Mouse (Mus musculus) monocyte, adult 5-6 weeks (primary cell): ENCODE results near the gene Begain. TPM values are rescaled to one million over a fixed set of nuclear protein-coding genes. Genes with fewer than 3 reads are reported as not detected.

ENCODE experiments used
- ATAC-seq: fragments of 153-309, 156-312 bp; replicated peaks from 2 replicates; pipeline ENCODE4 v1.8.0; 2017; ENCODE audit warnings: mild to moderate bottlenecking; ENCODE audit not compliant: low TSS enrichment, insufficient number of reproducible peaks, severe bottlenecking, poor library complexity, low FRiP score
- total RNA-seq: library from RNA; stranded (forward); fragments of 200-1000, 200-491, 200-594 nt; gene quantifications from 3 replicates; pipeline ENCODE4 v1.2.3, GENCODE M21; 2017

Gene Begain
- 0.49 TPM in 1 of 3 replicates, not detected in the others for total RNA-seq

- no peak for ATAC-seq
Measured at GRCm38 (mm10) chr12:109068167-109068653, at the start of gene Begain. Begain (minus strand) TSS chr12:109068217.

GRCm38 (mm10) chr12:109115707-109116106 is 47.7 kb upstream of the Begain start:
- no peak for ATAC-seq

- ATAC-seq = no peak
Measured at GRCm38 (mm10) chr12:109115161-109115560, 47.1 kb upstream of the Begain start.

GRCm38 (mm10) chr12:109112996-109113592 is 45.1 kb upstream of the Begain start:
- no peak for ATAC-seq

- ATAC-seq = no peak
Measured at GRCm38 (mm10) chr12:109112354-109112995, 44.5 kb upstream of the Begain start.

GRCm38 (mm10) chr12:109108911-109109310 is 40.9 kb upstream of the Begain start:
- ATAC-seq = no peak

- ATAC-seq = no peak
Measured at GRCm38 (mm10) chr12:109100381-109100780, 32.4 kb upstream of the Begain start.

GRCm38 (mm10) chr12:109090456-109091130 is 22.6 kb upstream of the Begain start:
- ATAC-seq = no peak

- ATAC-seq = peak; percentile 30; the same call in 1 of the 2 replicates
Measured at GRCm38 (mm10) chr12:109090041-109090440, 22.0 kb upstream of the Begain start.

GRCm38 (mm10) chr12:109086111-109086510 is 18.1 kb upstream of the Begain start:
- no peak for ATAC-seq

- no peak for ATAC-seq
Measured at GRCm38 (mm10) chr12:109085674-109086073, 17.7 kb upstream of the Begain start.

GRCm38 (mm10) chr12:109085046-109085445 is 17.0 kb upstream of the Begain start:
- ATAC-seq = no peak; the same call in 1 of the 2 replicates

- ATAC-seq = no peak
Measured at GRCm38 (mm10) chr12:109083476-109083875, 15.5 kb upstream of the Begain start.

GRCm38 (mm10) chr12:109077036-109077435 is 9.0 kb upstream of the Begain start:
- ATAC-seq = no peak

- ATAC-seq = no peak
Measured at GRCm38 (mm10) chr12:109074777-109075285, 6.8 kb upstream of the Begain start.

GRCm38 (mm10) chr12:109074106-109074505 is 6.1 kb upstream of the Begain start:
- ATAC-seq = no peak

GRCm38 (mm10) chr12:109071248-109071647 is 3.2 kb upstream of the Begain start:
- ATAC-seq = no peak

- ATAC-seq = no peak
Measured at GRCm38 (mm10) chr12:109069751-109070150, 1.7 kb upstream of the Begain start.

GRCm38 (mm10) chr12:109068738-109069137 is 721 bp upstream of the Begain start:
- ATAC-seq = no peak
